Mouse (Mus musculus) ES-E14 (cell line): Measurements from ENCODE around the gene Lrrc42.

ENCODE experiments used
- CHD2 ChIP-seq: IDR thresholded peaks from 2 replicates; pipeline ENCODE4 v1.6.1; 2014; ENCODE audit warnings: mild to moderate bottlenecking, low read depth, low read length, inconsistent platforms
- HCFC1 ChIP-seq: IDR thresholded peaks from 2 replicates; pipeline ENCODE4 v1.6.1; 2012; ENCODE audit warnings: low read length, inconsistent platforms, borderline replicate concordance; ENCODE audit not compliant: insufficient read depth
- ZC3H11A ChIP-seq: IDR thresholded peaks from 2 replicates; pipeline ENCODE4 v1.6.1; 2012; ENCODE audit warnings: low read depth, mild to moderate bottlenecking, inconsistent platforms, low read length, borderline replicate concordance

DNA sequence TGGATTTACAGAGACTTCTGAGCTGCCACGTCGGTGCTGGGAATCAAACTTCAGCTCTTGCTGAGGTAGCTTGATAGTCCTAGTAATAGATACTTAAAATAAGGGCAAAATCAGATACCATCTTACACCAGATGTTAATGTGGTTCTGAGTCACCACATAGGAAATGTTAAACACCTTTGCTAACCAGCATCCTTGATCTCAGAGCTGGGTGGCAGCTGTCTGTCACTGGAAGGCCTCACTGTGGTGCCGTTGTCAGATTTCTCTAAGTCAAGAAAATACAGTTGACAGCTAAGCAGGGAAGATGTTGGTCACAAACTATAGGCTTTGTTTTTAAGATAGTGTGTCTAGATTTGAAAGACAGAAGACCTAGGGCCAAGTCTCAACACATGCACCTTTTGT lies 51.6 kb downstream of the Lrrc42 start:
- TF ChIP-seq ZC3H11A (no peak), HCFC1 (no peak), CHD2 (no peak)
